Mouse (Mus musculus): ENCODE results near the gene Smyd3.

The Smyd3 gene

DNA sequence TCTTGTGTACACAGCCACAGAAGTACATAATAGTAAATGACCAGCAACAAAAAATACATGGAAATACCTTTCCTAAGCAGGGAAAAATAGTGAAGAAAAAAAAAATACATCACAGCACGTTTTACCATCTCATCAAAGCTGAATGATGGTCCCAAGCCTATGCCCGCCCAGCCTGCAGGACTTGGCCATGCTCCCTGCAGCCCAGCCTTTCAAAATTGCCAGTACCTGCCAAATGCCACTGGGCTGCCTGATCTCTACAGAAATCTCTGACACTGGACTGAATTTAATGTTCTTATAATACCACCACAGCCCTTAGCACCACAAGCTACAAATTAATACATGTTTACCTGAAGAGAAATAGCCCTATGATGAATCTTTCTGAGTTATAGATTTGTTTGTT, 133.5 kb downstream of the Smyd3 start:
- no peak for DNase-seq (ENCODE audit: low read depth, low spot score)

GRCm38 (mm10) chr1:179378102-179378501, 139.7 kb downstream of the Smyd3 start:
- DNase-seq (ENCODE audit: low read depth, low spot score), result no peak

DNA sequence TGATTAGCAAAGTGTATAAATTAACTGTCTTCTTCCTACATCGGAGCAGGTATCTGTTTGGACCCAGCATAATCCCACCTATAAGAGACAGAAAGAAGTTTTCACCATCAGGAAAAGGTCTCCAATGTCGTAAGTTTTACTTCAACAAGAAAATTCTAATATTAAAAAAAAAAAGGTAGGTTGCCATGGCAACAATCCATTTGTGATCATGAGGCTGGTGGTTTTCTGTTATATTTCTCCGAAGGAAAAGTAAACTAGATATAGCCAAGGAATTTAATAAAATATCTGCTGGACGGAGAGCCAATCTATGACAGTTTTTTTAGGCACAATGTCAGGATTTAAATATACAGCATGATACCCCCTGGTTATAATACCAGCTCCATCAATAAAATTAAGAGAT, 142.9 kb downstream of the Smyd3 start:
- no peak for DNase-seq (ENCODE audit: low read depth, low spot score)

DNA sequence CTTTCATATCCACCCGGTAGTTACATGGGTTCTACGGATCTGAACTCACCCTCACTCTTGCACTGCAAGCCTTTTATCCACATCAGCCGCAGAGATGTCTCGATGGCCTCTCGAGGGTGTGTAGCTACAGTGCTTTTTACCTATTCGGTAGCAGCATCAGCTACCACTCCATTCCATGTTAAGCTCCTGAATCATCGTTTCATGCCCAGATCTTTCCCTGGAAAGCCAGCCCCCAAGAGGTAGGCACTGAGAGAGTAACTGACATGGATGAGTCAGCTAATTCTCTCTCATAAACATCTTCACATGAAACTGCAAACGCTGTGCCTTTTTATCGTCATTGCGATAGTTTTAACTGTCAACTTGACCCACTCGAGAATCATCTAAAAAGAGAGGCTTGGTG, 143.9 kb downstream of the Smyd3 start:
- DNase-seq (ENCODE audit: low read depth, low spot score), result no peak

GRCm38 (mm10) chr1:179371191-179371590, 146.7 kb downstream of the Smyd3 start:
- DNase-seq (ENCODE audit: low read depth, low spot score), result no peak

- no peak for DNase-seq (ENCODE audit: low read depth, low spot score)
Measured at GRCm38 (mm10) chr1:179368426-179369010, 149.3 kb downstream of the Smyd3 start.

DNA sequence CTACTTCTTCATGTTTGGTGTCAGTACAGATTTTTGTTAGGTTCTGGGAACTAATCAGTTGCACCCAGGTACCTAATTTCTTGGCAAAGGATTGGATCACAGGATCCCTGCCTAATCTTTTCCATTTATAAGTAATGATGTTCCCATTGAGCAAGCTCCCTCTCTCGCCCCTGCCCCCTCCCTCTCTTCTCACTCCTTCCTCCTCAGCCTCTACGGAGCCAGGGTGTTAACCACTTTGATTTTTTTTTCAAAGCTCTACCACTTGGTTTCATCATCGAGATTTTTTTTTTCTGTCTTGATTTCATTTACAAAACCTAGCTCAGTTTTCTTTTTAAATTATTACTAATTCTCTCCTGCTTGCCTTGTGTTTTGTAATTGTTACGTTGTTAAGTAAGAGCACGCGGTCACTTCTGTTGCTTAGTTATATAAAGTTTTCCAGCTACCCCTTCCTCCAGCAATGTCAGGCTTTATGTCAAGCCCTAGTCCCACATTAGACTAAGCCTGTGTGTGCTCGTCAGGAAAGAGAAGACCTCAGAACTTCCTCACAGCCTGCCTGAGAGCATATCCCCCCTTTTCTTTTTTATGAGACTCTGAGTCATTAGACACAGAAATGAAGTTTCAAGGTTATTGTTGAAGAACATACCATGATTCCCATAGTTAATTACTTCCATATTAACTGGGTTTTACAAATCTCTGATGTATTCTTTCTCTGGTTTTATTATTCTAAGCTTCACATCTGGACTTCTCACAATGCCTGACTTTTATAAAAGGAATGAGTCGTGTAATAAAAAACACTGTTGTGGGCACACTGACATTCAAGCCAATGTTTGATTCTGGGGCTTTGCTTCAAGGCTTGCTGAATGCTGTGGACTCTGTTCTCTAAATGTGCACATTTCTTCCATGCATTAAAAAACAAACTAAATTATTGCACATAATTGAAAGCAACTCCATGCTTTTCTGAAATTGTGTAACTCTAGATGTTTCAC, 156.1 kb downstream of the Smyd3 start:
- no peak for DNase-seq (ENCODE audit: low read depth, low spot score)

DNA sequence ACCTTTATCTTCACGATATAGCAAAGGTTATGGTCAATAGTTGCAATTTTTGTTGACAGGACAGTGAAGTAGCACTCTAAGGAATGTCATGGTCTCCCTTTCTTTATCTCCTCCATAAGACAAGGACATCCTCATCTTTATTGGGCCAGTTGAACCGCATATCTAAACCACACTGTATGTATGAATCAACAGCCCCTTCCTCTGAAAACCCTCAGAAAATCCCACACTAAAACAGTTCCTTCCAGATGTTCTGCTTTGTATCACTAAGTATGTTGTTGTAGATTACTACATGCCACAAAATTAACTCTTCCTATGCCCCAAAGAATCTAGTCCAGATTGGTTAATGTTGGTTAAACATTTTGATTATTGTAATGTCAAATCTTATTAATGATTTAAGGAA, 160.7 kb downstream of the Smyd3 start:
- DNase-seq (ENCODE audit: low read depth, low spot score), result no peak

- DNase-seq (ENCODE audit: low read depth, low spot score), result no peak
Measured at GRCm38 (mm10) chr1:179354250-179354649, 163.6 kb downstream of the Smyd3 start.

DNA sequence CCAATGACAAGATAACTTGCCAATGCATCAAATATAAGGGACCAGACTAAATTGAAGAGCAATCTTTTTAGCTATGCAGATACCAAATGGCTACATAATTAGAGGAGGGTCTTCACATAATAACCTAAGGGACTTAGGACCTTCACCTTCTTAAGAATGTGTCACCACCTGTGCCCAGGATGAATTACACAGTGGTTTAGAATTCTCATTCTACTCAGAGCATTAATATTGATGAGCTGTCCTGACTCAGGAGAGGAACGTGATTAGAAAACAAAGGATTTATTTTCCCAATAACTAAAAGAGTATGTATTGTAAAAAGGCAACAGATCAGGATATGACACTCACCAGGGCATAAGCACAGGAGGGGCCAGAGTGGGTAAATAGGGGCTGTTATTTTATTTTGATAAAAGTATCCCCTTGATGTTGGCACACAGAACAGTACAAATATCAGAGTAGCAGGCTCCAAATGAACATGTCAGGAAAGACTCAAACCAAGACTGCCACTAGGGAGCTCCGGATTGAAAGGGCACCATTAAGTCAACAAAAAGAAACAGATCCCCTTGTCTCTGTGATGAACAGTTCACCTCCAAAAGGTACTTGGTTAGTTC, 172.4 kb downstream of the Smyd3 start:
- no peak for DNase-seq (ENCODE audit: low read depth, low spot score)

DNA sequence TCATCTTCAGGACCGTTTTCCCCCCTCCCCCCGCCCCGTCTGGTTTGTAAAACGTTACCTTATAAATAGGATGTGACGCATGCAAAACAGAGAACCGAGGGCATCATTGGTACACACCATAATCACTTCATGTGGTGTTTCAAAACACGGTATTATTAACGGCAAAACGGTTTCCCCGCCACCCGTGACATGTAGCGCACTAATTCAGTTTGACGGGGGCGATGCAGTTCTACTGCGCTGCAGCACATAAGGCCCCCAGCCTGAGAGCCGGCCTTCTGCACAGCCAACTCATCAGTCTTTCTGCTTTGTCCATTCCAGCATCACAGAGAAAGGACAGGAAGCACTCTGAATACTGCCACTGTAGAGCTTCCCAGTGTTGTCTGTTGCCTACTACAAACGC, 174.4 kb downstream of the Smyd3 start:
- DNase-seq (ENCODE audit: low read depth, low spot score), result no peak

- DNase-seq (ENCODE audit: low read depth, low spot score), result no peak
Measured at GRCm38 (mm10) chr1:179341589-179341988, 176.3 kb downstream of the Smyd3 start.

DNA sequence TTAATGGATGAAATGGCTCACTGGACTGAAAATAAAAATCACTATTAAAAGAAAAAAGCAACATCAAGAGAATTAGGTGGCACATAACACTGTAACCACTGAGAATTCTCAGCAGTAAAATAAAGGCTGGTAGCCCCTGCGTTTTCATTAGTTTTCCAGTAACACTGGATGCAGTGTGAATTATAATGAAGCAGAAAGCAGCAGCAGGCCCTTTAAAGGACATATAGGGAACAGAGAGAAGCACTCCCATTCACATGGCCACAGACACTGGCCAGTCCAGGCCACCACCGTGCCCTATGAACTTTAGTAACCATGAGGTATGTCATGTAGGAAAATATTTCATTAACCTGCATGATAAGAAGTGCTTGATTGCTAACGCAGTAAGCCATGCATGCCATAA, 178.8 kb downstream of the Smyd3 start:
- DNase-seq (ENCODE audit: low read depth, low spot score), result no peak

DNA sequence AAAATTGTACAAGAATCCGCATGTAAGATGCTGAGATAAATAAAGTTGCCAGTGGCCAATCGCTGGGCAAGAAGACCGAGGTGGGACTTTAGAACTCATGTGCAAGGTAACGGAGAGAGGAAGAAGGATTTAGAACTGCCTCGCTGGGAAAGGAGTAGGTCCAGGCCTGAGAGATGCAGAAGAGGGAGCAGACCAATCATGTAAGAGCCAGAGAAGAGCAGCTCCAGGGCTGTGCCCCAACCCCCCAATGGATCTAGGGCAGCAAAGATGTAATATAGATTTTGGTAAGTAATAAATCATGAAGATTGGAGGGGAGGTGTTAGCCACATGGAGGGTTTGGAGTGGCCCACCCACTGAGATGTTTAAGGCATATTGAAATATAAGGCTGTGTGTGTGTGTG, 180.3 kb downstream of the Smyd3 start:
- no peak for DNase-seq (ENCODE audit: low read depth, low spot score)

- DNase-seq (ENCODE audit: low read depth, low spot score), result no peak
Measured at GRCm38 (mm10) chr1:179326965-179327308, 190.9 kb downstream of the Smyd3 start.

DNA sequence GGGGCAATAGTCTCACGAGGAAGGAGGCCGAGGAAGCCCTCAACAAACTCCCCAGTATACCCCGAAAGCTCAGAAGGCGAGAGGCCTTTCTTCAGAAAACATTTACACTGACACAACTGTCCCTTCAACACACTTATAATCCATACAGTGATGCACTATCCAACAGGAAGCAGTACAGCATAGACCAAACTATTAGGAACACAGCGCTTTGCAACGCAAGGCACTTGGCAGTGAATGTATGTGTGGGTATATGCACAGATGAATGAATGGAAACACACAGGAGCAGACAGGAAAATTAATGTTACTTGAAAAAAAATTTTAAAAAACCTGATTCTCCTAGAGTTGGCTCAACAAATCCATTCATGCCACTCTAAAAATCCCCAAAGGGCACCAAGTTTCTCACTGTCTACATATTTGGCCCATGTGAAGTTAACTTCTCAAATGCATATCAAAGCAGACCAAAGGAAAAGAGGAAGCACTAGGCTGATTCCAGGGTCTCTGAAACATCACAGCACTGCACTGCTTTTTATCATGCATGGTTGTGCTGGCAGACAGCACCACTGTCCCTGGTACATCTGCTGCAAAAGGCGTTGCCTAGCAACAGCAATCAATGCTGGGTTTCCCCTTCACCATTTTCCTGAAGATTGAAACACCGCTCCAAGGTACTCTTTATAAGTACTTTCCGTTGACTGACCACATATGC, 191.4 kb downstream of the Smyd3 start:
- no peak for DNase-seq (ENCODE audit: low read depth, low spot score)

DNA sequence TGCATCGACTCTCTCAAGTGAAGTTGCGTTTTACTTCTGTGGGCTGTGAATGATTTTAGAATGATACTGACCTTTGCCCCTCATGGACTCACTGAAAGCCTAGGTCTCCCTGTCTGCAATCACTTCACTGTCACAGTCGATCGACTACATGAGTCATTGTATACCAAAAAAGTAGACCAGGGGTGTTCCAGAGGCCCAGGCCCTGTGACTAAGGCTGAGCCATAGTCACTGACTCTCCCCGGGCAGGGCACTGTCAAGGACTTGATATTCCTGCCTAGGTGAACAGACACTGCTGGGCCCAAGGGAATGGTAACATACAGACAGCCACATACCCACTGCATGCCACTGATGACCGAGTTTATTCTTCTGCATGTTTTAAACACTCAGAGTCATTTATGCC, 193.6 kb downstream of the Smyd3 start:
- no peak for DNase-seq (ENCODE audit: low read depth, low spot score)

DNA sequence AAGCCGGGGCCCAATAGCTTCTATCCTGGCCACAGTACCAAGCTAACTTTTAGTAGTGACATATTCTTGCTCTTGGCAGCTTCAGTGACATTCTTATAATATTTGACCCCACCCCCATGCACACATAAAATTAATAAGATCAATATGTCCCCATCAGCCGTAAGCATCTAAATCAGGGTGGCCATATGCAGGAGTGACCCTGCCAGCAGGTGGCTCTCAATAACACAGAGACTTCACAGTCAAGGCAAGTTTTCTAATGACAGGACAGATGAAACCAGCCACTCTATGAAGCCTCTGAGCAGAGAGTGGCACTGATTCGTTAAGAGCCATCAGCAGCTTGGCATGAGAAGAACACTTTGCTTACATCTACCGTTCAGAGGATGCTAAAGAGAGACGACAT, 204.2 kb downstream of the Smyd3 start:
- DNase-seq (ENCODE audit: low read depth, low spot score), result no peak

DNA sequence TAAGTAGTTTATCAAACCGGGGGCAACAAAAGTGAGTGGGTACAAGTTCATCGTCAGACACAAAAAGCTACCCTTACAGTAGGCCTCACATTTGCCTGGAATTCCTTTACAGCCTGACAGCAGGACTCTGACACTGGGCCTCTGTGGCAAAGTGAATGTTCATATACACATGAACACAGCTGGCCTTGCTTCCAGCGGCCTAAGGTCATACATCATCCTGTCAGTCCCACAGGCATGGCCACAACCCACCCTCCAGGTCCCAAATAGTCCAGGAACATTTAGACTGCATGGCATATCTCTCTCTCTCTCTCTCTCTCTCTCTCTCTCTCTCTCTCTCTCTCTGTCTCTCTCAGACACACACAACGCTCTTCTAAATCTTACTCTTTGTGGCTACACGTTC, 208.4 kb downstream of the Smyd3 start:
- no peak for DNase-seq (ENCODE audit: low read depth, low spot score)

GRCm38 (mm10) chr1:179302446-179303230, 215.2 kb downstream of the Smyd3 start:
- no peak for DNase-seq (ENCODE audit: low read depth, low spot score)

- no peak for DNase-seq (ENCODE audit: low read depth, low spot score)
Measured at GRCm38 (mm10) chr1:179295626-179296025, 222.2 kb downstream of the Smyd3 start.

All from skeletal muscle tissue, adult 2 months (tissue).